Mouse (Mus musculus): ENCODE data around the gene Slc8a2. TPM values are rescaled to one million over a fixed set of nuclear protein-coding genes. Genes with fewer than 3 reads are reported as not detected.
A peak's percentile ranks its signal among the peaks of the same experiment; 100 is the strongest.

The Slc8a2 gene
- total RNA-seq, 2 experiments from 2014 or later: 335 to 349 TPM

DNA sequence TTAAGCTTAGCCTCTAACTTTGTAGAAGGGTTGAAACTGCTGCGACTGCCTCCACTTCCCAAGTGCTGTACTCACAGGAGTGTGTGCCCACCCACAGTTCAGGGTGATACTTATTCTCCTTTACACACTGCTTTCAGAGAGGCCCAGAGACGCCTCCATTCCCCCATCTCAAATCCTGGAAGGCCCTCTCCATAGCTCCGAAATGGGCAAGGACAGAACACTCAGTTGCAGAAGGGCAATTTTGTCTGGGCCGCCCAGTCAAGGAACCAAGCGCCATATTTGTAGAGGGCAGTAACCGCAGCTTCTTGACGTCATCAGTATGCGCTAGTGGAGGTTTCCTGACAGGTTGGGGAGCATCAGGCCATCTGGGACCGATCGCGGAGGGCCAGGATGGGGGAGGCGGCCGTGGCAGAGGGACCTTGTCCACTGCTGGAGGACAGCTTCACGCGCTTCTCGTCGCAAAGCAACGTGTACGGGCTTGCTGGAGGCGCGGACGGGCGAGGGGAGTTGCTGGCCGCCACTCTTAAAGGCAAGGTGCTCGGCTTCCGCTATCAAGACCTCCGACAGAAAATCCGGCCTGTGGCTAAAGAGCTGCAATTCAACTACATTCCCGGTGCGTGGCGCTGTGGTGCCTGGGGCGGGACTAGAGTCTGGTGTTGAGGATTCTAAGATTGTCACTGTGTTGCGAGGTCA is 9.9 kb upstream of the Slc8a2 start, which contains the start of gene Kptn:
TSS of gene Kptn (plus strand) at position 327 of the 693 bp plus-strand sequence.
- peak; percentile 94 to 97 for DNase-seq (ENCODE audit: low spot score in 2 of 2)

DNA sequence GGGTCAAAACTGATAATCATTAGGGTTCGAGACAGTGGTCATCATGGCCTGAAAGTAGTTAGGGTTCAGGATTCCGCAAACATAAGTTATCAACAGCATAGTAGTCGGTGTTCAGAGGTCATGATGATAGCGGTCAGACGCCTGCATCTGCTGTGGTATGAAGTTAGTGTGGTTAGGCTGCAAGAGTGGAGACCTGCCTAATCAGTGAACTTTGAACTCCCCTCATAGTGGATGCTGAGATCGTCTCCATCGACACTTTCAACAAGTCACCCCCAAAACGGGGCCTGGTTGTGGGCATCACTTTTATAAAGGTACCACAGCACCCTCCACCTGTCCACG is 9.4 kb upstream of the Slc8a2 start:
- DNase-seq (ENCODE audit: low spot score in 2 of 2): no peak

DNA sequence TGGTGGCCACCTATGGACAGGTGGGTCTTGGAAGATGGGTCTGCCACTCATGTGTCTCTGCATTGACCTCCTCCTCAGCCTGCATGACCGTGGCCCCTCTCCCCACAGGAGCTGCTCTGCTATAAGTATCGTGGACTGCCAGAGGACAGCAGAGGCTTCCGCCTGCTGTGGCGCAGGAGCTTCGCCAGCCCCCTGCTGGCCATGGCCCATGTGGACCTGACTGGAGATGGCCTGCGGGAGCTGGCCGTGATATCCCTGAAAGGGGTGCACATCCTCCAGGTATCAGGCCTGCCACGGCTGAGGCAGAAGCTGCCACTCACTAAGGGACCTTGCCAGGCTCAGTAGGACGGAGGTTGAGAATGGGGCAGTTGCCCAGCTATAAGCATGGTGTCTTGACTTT is 3.8 kb upstream of the Slc8a2 start:
- DNase-seq (ENCODE audit: low spot score in 2 of 2): no peak

DNA sequence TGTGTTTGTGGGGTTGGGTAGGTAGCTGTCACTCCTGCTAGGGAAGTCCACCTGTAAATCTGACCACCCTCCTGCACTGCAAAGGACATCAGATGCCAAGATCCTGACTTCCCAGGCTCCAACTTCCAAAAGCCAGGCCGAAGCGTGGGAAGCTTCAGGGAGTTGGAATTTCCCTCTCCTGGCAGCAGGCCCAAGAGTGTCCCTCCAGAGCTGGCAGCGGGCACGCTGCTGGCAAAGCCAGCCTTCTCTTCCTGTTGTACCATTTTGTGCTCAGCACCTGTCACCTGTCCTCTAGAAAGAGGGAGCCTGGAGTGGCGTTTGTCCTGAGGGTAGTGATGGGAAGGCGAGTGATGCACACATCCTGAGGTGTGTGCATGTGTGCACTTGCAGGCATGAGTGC is 1.3 kb upstream of the Slc8a2 start:
- DNase-seq (ENCODE audit: low spot score in 2 of 2): no peak

DNA sequence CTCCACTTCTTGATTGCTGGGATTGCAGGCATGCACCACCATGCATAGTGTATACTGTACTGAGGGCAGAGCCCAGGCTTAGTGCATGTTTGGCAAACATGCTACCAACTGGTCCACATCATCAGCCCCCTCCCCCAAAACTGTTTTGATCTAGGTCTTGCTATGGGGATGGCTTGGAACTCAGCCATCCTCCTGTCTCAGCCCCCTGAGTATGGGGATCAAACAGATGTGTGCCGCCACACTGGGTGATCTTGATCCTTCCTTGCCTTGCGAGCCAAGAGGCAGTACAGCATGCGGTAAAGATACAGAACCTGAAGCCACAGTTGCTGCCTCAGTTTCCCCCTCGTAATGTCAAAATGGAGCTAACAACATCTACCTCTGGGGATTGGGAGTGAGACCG is 727 bp upstream of the Slc8a2 start:
- DNase-seq (ENCODE audit: low spot score in 2 of 2): no peak

DNA sequence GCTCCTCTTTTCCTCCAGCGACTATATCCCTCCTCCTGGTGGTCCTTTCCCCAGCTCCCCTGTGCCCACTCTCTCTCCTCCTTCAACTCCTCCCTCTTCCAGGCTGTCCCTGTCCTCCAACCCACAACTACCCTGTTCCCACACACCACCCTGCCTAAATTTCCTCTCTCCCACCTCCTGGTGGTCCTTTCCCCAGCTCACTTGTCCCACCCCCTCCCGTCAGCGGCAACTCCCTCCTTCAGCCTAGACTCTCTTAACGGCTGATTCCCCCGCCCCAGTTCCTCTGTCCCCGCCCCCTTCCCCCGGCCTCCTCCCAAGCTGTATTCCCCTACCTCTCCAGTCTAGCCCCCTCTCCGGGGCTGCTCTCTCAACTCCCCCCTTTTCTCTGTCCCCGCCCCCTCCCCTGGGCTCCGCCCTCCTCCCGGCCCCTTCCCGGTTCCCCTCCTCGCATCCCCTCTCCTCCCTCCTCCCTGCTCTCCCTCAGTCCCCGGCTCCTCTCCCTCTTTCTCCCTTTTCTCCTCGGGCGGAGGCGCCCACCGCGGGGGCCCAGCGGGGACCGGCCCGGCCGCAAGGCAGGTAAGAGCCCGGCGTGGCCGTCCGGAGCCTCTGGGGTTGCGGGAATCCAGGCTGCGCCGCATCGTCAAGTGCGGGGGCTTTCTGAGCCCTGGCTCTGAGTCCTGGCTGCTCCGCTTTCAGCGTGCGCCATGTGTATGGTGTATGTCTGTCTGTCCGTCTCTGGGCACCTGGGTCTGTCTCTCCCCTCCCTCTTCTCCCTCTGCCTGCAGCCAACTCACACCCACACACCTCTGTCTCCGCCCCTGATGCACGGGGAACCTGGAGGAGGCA is 443 bp downstream of the Slc8a2 start:
- DNase-seq (ENCODE audit: low spot score in 2 of 2): peak; percentile 68 to 77

DNA sequence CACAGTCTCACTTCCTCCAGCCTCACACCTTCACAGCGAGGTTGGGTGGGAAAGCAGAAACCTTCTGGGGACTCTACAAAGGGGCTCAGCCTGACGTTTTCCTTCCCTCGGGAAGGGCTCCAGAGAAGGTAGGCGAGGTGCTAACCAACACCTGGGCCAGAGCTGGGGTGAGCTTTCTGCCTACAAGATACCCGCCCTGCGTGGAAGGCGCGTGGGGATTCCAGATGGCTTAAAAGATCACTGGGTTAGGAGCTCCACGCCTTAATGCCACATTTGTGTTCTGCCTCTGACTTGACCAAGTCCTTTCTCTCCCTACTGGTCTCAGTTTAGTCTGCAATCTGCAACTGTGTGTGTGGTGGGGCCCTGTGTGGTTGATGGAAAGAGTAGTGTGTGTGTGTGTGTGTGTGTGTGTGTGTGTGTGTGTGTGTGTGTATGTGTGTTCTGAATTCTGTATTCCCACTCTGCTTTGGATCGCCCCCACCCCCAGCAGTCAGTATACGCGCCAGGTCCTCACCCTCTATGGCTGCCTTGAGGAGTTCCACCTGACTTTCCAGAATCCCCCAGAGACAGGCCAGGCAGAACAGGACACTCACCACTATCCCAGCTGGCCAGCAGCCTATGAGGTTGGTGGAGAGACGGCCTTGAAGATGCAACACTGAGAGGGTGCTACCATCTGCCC is 1.5 kb downstream of the Slc8a2 start:
- no peak for DNase-seq (ENCODE audit: low spot score in 2 of 2)

DNA sequence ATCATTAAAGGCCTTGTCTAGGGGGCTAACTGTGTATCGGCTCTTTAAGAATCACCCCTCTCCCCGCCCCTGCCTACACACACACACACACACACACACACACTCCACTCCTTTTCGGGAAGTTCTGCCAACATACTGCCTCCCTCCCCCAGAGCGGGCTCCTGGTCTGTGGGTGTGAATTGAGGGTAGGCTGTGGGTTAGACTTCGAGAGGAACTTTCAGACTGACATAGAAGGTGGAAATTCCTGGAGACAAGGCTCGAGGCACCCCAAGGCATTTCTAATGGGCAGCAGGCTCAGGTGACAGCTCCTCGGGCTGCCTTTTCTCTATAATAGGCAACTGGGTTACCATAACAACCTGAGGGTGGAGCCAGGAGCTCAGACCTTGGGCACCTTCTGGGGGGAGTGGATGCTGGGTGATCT is 2.5 kb downstream of the Slc8a2 start:
- no peak for DNase-seq (ENCODE audit: low spot score in 2 of 2)

DNA sequence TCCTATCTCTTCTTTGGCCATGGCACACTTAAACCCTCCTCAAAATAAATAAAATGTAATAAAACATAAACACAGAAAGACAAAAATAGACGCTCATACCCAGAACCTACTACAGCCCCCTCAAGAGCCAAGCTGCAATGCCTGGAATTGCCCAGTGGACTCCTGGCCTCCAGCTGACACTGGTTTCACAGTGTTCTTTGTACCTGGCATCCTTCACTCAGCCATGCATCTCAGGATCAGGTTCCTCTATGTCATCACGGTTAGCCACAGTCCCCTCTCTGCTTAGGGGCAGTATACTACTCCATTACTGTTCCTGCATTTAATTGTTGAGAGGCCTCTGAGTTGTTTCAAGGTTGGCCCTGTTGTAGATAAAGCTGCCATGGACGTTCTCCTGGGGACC is 3.3 kb downstream of the Slc8a2 start:
- DNase-seq (ENCODE audit: low spot score in 2 of 2): no peak

DNA sequence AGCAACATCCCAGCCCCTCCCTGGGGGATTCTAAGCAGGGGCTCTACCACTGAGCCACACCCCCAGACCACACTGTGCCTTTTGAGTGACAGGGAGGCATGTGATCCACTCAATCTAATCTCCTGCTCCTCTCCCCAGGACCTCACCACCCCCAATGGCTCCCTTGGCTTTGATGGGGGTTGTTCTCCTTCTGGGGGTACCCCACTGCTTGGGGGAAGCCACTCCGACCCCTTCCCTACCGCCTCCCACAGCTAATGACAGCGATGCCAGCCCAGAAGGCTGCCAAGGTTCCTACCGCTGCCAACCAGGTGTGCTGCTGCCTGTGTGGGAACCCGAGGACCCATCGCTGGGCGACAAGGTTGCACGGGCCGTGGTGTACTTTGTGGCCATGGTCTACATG is 4.1 kb downstream of the Slc8a2 start:
- no peak for DNase-seq (ENCODE audit: low spot score in 2 of 2)

DNA sequence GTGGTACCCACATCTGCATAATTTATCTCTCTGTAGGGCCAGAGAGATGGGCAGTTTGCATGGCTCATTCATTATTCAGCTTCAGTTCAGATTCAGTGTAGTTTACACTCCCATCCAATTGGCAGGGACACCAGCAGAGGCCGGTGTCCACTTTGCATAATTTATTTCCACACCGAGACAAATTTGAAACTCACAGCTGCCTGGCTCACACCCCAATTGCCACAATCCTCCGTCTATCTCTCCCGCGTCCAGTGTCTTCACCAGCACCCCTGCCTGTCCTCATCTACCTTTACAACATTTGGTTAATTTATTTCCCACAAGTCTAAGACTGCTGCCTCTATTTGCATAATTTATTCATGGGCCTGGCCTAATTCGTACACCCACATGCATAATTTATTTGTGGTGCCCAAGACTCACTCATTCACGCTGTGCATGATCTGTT is 5.3 kb downstream of the Slc8a2 start:
- no peak for DNase-seq (ENCODE audit: low spot score in 2 of 2)

DNA sequence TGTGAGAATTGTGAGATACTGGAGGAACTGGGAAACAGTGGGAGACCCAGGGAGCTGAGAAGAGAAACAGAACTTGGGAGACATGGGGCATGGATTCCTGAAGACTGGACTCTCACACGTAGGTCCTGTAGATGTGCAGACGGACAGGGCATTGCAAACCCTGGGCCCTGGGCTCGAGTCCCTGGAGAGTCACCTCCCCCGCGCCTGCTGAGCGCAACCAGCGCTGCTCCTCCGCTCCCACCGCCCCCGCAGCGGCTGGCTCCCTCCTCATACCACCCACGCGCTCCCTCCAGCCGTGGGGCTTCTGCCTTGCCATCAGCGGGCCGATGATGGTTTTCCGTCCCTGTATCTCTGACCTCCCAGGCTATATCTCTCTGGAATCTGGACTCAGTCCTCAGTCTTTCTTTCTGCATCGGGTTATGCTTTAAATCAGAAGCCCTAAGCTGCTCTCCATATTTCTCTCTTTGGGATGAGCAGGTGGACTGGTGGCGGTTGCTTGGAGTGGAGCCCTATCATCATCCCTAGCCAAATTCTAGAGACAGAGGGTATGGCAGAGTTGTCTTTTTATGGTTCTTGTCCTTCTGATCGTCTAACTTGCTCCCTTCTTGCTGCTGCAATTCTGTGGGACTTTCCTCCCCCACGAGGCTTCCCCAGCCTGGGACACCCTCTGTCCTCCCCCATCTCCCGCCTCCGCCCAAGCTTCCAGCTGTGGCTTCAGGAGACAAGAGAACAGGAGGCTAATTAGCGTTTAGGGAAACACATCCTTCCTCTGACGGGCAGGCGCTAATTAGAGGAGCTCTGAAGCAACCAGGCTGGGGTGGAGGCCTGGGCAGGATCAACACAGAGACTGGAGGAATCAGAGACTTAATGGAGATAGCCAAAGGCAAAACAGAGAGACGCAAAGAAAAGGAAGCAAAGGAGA is 17.1 kb downstream of the Slc8a2 start:
- peak in 1 of 2 experiments; percentile 67 for DNase-seq (ENCODE audit: low spot score in 2 of 2)

DNA sequence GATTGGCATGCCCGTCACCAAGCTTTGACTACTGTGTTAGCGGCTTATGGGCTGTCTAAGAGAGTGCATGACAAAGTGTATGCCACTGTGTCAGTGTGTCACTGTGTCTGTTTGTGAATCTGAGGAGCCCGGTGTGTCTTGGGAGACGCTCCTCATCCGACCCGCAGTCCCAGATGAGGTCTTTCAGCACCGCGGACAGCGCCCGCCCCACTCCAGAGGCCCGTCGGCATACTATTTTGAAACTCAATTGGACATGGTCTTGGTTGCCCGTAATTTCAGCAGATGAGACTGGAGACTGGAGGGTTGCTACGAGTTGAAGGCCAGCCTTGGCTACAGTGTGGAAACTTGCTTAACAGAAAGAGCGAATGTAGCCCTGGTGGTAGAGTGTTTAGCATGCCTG is 18.0 kb downstream of the Slc8a2 start:
- no peak for DNase-seq (ENCODE audit: low spot score in 2 of 2)

DNA sequence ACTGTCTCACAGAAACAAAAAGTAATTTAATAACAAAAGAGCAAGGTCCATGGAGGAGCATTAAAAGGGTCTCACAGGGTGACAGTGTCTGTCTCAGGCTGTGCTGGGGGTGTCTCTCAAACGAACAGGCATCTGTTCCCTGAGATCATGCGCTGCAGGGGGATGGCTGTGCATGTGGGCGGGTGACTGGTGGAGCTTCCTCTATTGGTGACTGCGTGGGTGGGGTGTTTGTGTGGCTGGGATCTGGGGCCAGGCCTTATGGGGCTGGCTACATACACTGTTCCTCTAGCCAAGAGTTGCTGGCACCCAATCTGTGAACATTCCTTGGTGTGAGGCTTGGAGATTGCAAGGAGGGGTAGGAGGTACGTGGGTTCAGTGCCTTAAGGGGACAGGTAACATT is 19.6 kb downstream of the Slc8a2 start:
- peak in 1 of 2 experiments; percentile 90 for DNase-seq (ENCODE audit: low spot score in 2 of 2)

DNA sequence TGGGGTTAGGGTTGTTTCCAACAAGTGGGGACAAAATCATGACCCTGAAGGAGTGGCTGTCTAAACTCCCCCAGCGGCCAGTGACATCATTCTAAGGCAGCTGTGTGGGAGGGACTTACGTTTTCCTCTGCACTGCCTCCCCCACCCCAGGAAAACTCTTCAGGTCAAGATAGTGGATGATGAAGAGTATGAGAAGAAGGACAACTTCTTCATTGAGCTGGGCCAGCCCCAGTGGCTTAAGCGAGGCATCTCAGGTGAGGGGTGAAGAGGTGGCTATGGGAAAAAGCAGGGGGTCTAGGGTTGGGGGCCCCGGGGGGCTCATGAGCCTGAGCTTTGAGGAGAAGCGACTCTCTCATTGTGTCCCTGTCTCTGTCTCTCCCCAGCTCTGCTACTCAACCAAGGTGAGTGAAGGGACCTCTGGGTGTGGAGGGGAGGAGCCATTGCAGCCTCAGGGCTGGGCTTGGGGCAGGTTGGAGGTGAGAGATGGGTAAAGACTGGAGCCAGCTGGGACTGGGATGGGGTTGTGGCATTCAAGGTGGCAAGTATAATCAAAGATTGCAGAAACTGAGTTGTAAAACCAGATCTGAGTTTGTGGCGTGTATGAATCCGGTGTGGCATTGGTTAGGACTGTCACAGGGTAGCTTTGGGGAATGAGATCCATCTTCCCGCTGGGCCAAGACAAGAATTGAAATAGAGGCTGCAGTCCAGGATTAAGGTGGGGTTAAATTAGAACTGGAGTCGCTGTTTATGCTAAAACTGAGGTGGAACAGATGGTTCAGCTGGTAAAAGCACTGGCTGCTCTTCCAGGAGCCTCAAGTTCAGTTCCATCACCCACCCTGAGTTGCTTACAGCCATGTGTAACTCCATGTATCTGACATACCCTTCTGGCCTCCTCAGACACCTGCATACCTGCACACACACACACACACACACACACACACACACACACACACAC is 20.8 kb downstream of the Slc8a2 start:
- no peak for DNase-seq (ENCODE audit: low spot score in 2 of 2)

DNA sequence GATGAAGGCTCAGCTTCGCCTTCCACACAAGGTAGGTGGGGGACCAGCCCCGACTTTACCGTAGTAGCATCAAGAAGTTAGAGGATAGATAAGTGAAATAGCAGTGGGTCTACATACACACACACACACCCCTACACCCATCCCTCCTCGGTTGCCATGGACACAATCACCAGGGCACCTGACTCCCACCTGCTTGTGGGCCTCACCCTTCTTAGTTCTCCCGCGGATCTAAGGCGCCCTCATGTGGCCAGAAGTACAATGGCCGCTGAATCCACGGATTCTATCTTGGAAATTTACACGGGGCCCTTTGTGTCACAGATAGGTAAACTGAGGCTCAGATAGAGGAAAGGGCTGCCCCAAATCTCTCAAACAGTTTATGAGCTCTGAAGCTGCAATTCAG is 23.9 kb downstream of the Slc8a2 start:
- no peak for DNase-seq (ENCODE audit: low spot score in 2 of 2)

DNA sequence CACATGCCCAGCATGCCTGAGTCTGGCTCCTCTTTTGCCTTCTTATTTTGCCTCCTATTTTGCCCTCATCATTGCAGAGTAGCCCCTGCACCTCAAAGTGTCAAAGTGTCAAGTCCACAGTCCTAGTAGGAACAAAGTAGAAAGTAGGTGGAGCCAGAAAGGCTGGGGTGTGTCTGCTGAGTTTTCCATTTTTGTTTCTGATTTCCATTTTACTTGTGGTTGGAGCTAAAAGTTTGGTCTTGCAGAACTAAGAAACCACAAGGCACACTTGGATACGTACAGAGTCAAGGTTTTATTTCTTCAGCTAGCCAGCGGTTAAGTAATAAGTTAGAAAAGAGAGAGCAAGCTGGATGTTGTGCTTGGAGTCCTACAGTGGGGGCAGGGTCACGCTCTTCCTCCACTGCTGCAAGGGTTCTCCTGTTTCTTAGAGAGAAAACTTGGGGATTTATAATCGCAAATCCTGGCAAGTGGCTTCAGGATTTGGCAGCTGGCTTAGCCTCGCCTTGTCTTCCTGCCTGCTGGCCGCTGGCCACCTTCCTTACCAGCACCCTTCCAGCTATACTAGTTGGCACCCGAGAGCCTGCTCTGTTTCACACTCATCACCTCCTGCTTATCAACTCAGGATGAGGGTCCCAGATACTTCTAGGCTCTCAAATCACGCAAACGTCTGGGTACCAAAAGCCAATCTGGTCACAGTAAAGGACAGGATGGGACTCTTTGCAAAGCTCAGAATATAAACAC is 25.7 kb downstream of the Slc8a2 start:
- DNase-seq (ENCODE audit: low spot score in 2 of 2): no peak

DNA sequence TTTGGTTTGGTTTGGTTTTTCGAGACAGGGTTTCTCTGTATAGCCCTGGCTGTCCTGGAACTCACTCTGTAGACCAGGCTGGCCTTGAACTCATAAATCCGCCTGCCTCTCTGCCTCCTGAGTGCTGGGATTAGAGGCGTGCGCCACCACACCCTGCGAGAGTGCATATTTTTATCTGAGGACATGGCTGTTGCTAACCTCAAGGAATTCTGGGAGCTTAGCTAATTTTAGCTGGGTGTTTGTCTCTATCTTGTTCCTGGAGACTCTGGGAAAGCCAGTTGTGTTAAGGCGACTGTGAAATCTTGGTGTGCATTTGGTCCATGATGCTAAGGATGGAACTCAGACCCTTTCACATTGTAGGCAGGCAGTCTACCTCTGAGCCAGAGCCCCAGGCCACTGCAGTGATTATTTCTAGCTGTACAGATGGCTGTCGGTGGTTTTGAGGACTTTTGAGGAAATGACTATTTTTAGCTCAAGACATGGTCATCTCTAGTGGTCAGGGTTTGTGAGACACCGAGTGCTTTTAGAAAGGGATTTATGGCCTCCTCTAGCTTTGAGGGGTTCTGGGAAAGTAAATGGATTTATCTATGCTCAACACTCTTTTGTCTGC is 26.6 kb downstream of the Slc8a2 start:
- no peak for DNase-seq (ENCODE audit: low spot score in 2 of 2)

DNA sequence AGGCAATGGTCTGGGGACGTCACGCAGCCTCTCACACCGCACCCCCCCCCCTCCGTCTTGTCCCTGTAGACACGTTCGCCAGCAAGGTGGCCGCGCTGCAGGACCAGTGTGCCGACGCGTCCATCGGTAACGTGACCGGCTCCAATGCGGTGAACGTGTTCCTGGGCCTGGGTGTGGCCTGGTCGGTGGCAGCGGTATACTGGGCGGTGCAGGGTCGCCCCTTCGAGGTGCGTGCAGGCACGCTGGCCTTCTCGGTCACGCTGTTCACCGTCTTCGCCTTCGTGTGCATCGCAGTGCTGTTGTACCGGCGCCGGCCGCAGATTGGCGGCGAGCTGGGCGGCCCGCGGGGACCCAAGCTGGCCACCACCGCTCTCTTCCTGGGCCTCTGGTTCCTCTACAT is 29.1 kb downstream of the Slc8a2 start:
- DNase-seq (ENCODE audit: low spot score in 2 of 2): peak in 1 of 2 experiments; percentile 15

Data from layer of hippocampus, postnatal 14 days (tissue).